Mouse (Mus musculus) neural tube, embryonic 15.5 days (tissue): ENCODE results near the gene Usp44. TPM values are rescaled to one million over a fixed set of nuclear protein-coding genes. Genes with fewer than 3 reads are reported as not detected.

Source experiments
- ATAC-seq: fragments of 200-750 bp; cut with Nextera tagmentation; 2 replicates; pipeline ENCODE4 v1.8.0; 2017; ENCODE audit warnings: mild to moderate bottlenecking, moderate TSS enrichment, moderate library complexity; ENCODE audit not compliant: low FRiP score
- H3K27ac ChIP-seq: fragments of 300-500 bp; sonication (generic); replicated peaks from 2 replicates; pipeline ENCODE4 v1.5.1; 2015; ENCODE audit warnings: mild to moderate bottlenecking, inconsistent platforms
- H3K27me3 ChIP-seq: fragments of 300-500 bp; sonication (generic); replicated peaks from 2 replicates; pipeline ENCODE4 v1.6.1; 2015; ENCODE audit warnings: inconsistent platforms
- H3K36me3 ChIP-seq: fragments of 300-500 bp; sonication (generic); 2 replicates; pipeline ENCODE4 v1.6.1; 2015; ENCODE audit warnings: inconsistent platforms
- H3K4me1 ChIP-seq: fragments of 300-500 bp; sonication (generic); 2 replicates; pipeline ENCODE4 v1.6.1; 2015; ENCODE audit warnings: inconsistent platforms
- H3K4me2 ChIP-seq: fragments of 300-500 bp; sonication (generic); 2 replicates; pipeline ENCODE4 v1.6.1; 2015; ENCODE audit warnings: inconsistent platforms, mild to moderate bottlenecking, moderate library complexity
- H3K4me3 ChIP-seq: fragments of 300-500 bp; sonication (generic); replicated peaks from 2 replicates; pipeline ENCODE4 v1.5.1; 2015; ENCODE audit warnings: mild to moderate bottlenecking, inconsistent platforms
- H3K9ac ChIP-seq: fragments of 300-500 bp; sonication (generic); replicated peaks from 2 replicates; pipeline ENCODE4 v1.6.1; 2015; ENCODE audit warnings: mild to moderate bottlenecking, inconsistent platforms
- H3K9me3 ChIP-seq: fragments of 300-500 bp; sonication (generic); replicated peaks from 2 replicates; pipeline ENCODE4 v1.6.1; 2016; ENCODE audit warnings: inconsistent platforms
- WGBS: fragments of 180-500 bp; shearing (Covaris S2); methylation state at CpG from one replicate; pipeline ENCODE4 v1.1.7; 2015; ENCODE audit warnings: mixed read lengths; 5-methylcytosine and 5-hydroxymethylcytosine counted together
- polyA plus RNA-seq: library from polyadenylated mRNA; unstranded; fragments of >200 nt; fragmentation: Nextera tagmentation; extraction: Ambion mirVana; gene quantifications from 2 replicates; pipeline ENCODE4 v1.2.1, GENCODE M21; 2015

Usp44 gene
- polyA plus RNA-seq, 1 experiment from 2014 or later, result 0.08 TPM

DNA sequence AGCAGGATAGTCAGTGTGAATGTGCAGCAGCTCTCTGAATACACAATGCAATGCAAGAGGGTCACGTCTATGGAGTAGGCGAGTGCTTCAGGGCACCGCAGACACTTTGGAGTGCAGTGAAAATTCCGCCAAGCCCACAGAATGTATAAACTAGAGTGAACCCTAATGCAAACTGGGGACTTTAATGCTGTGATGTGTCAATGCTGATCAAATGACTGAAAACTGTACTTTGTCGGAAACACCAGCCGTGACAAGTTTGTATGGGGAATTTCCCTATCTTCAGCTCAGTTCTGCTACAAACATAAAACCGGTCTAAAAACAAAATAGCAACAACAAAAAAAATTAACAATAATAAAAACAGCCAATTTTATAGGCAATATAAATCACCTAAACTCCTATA, 37.0 kb downstream of the Usp44 start:
- H3K27me3 ChIP-seq, result no peaks in the 10 kb centered on the region
- no peak for ATAC-seq
- WGBS, result 95% methylated on average over 7 of the region's 7 CpGs
- H3K4me1 ChIP-seq, result no peaks in the 10 kb centered on the region
- no peak overlapping the region for H3K27ac ChIP-seq
- no peak overlapping the region for H3K4me3 ChIP-seq
- H3K36me3 ChIP-seq, result peaks cover 70% of the 10 kb centered on the region
- H3K9ac ChIP-seq, result no peak overlapping the region
- no peak overlapping the region for H3K4me2 ChIP-seq
- no peaks in the 10 kb centered on the region for H3K9me3 ChIP-seq

DNA sequence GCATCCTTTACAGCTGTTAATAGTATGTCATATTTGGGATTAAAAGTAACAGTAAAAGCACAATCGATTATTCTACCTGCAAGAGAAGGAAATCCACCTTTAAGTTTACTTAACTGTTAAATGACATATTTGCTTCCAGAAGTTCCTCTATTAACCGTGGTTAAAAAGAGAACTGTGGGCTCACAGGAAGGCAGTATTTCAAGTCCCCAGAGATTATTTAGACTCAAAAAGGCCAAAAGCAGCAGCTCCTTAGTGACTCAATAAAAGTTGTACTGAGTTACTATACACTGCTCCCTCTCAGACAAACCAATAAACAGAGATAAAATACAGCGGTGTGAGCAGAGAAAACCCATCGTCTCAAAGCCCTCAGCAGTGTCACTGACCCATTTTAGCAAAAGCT, 37.5 kb downstream of the Usp44 start:
- no peaks in the 10 kb centered on the region for H3K4me1 ChIP-seq
- no peak overlapping the region for H3K9ac ChIP-seq
- no peaks in the 10 kb centered on the region for H3K9me3 ChIP-seq
- H3K27ac ChIP-seq, result no peak overlapping the region
- 84% methylated on average over 4 of the region's 4 CpGs for WGBS
- no peaks in the 10 kb centered on the region for H3K27me3 ChIP-seq
- no peak for ATAC-seq
- H3K4me3 ChIP-seq, result no peak overlapping the region
- peaks cover 73% of the 10 kb centered on the region for H3K36me3 ChIP-seq
- no peak overlapping the region for H3K4me2 ChIP-seq

DNA sequence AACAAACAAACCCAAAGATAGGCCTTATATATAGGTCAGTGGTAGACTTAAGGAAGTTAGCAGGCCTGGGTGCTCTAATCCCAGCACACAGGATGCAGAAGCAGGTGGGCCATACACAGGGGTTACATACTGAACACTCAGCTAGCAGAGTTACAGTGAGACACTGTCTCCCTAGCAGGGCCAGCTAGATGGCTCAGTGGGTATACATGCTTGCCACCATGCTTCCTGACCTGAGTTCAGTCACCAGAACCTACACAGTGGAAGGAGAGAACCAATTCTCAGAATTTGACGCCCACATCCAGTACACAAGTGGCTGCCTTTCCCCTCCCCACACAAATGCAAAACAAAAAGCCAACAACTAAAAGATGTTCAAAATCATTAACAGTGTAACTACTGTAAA, 45.4 kb downstream of the Usp44 start:
- H3K27me3 ChIP-seq, result no peaks in the 10 kb centered on the region
- WGBS, result 94% methylated on average over 1 of the region's 1 CpGs
- peaks cover 35% of the 10 kb centered on the region for H3K36me3 ChIP-seq
- H3K27ac ChIP-seq, result no peak overlapping the region
- ATAC-seq, result no peak
- no peaks in the 10 kb centered on the region for H3K4me1 ChIP-seq
- no peaks in the 10 kb centered on the region for H3K9me3 ChIP-seq
- H3K4me3 ChIP-seq, result no peak overlapping the region
- H3K9ac ChIP-seq, result no peak overlapping the region
- H3K4me2 ChIP-seq, result no peak overlapping the region

DNA sequence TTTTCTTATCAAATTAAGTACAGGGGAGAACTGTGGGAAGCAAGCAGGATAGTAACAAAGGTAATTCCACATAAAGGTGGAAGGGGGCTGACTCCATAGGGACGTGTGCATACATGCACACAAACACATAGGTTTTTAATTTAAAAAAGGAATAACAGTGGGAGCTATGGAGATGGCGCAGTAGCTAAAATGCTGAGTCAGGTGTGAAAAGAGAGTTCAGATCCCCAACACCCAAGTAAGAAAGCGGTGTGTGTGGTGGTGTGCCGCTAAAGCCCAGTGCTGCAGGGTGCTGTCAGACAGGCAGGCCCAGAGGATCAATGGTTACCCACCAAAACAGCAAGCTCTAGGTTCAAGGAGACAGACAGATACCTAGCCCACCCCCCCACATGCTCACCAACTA, 47.4 kb downstream of the Usp44 start:
- Histone ChIP-seq H3K4me3 (no peak overlapping the region), H3K9me3 (no peaks in the 10 kb centered on the region), H3K27ac (no peak overlapping the region), H3K36me3 (peaks cover 30% of the 10 kb centered on the region), H3K9ac (no peak overlapping the region), H3K4me1 (0 out of 2 replicates have a peak, but pooled peaks cover 3% of the 10 kb centered on the region), H3K4me2 (no peak overlapping the region), H3K27me3 (no peaks in the 10 kb centered on the region)
- 99% methylated on average over 4 of the region's 4 CpGs for WGBS
- no peak for ATAC-seq

DNA sequence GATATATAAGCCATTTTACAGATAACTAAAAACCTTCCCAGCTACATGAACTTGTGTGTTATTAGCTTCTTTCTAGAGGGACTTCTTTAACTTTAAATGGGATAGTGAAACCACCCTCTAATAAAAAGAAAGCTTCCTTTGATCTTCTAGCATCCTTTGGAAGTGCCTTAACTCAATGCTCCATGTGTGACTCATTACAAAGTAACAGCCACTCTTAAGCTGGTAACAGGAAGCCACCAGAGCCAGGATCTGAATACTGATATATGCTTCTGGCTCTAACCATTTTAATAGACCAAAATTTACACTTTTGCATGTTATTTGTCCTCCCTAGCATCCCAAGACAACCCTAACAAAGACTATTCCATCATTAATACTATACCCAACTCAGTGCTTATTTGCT, 50.6 kb downstream of the Usp44 start:
- Histone ChIP-seq H3K4me1 (peaks cover 6% of the 10 kb centered on the region; the same call in 1 of the 2 replicates), H3K27me3 (no peaks in the 10 kb centered on the region), H3K9ac (no peak overlapping the region), H3K27ac (no peak overlapping the region), H3K36me3 (peaks cover 47% of the 10 kb centered on the region), H3K9me3 (no peaks in the 10 kb centered on the region), H3K4me2 (no peak overlapping the region), H3K4me3 (no peak overlapping the region)
- no peak for ATAC-seq

DNA sequence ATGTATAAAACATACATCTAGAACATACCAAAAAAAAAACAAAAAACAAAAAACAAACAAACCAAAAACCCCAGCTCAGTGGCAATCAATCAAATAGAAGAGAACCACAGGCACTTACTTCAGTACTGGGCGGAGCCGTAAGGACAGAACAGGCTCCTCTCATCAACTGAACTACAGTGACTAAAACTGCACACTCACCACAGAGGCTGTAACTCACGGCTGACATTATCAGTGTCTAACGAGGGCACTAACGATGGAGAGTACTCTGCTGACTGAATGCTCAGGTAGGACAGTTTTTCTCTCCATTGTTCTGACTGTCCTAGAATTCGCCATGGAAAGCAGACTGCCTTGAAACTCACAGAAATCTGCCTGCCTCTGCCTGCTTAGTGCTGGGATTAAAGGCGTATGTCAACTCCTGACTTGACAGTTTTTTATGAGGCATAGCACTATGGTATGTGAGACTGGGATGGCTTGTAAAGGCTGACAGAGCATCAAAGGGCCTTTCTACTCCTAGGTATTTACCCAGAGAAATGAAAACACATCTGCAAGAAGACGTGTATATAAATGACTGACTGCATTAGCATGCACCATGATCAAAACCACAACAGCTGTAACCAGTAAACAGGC, 51.5 kb downstream of the Usp44 start:
- WGBS, result 84% methylated on average over 8 of the region's 8 CpGs
- Histone ChIP-seq H3K9ac (no peak overlapping the region), H3K27me3 (no peaks in the 10 kb centered on the region), H3K36me3 (peaks cover 48% of the 10 kb centered on the region), H3K4me1 (peaks cover 10% of the 10 kb centered on the region), H3K27ac (no peak overlapping the region), H3K9me3 (no peaks in the 10 kb centered on the region), H3K4me2 (no peak overlapping the region), H3K4me3 (no peak overlapping the region)
- no peak for ATAC-seq

DNA sequence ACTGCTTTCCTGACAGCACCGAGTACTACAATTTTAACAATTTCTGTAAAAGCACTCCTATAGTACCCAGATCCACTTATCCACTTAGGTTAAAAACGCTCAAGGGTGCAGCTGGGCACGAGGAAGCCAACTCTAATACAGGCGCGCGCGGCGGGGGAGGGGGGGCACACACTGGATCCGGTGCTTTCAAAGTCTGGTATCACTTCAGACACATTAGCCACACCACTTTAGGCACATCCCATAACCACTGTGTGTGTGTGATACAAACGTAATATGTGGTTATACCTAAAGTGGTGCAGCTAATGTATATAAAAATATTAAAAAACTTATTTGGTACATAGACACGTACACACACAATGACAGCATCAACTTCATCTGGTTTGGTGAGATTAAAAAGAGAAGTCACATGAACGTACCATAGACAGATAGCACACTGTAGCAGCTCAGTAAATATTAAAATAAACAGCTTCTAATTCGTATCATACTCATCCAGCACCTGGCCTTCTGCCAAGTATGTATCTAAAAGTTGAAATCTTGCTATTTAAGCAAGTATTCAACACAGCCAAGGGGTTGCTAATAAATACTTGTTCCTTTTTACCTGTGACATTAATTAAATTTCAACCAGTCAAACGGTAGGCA, 54.6 kb downstream of the Usp44 start:
- ATAC-seq, result no peak
- no peak overlapping the region for H3K4me2 ChIP-seq
- H3K27ac ChIP-seq, result no peak overlapping the region
- 93% methylated on average over 14 of the region's 14 CpGs for WGBS
- H3K9me3 ChIP-seq, result no peaks in the 10 kb centered on the region
- H3K27me3 ChIP-seq, result no peaks in the 10 kb centered on the region
- H3K36me3 ChIP-seq, result peaks cover 30% of the 10 kb centered on the region
- no peak overlapping the region for H3K4me3 ChIP-seq
- peaks cover 22% of the 10 kb centered on the region for H3K4me1 ChIP-seq
- no peak overlapping the region for H3K9ac ChIP-seq

DNA sequence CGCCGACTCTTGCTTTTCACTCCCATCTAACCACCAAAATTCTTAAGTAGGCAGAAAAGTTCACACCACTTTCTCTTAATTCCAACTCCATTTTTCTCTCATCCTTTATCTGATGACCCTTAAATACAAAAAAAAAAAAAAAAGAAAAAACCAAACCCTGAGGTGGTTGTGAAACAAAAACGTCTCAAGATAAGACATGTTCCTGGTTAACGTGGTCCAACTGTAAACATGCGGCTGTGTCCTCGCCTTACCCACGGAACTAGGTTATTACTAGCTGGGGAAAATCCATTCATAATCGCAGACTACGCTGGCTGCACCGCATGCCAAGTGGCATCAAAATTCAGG, 57.2 kb downstream of the Usp44 start:
- H3K4me1 ChIP-seq, result peaks cover 19% of the 10 kb centered on the region
- peak overlapping the region; percentile 71 for H3K4me3 ChIP-seq
- H3K36me3 ChIP-seq, result peaks cover 27% of the 10 kb centered on the region
- H3K27ac ChIP-seq, result peak overlapping the region; percentile 93
- H3K4me2 ChIP-seq, result peak overlapping the region; percentile 81
- H3K9ac ChIP-seq, result peak overlapping the region; percentile 89
- no peaks in the 10 kb centered on the region for H3K9me3 ChIP-seq
- H3K27me3 ChIP-seq, result no peaks in the 10 kb centered on the region
- 16% methylated on average over 10 of the region's 10 CpGs for WGBS
- no peak for ATAC-seq

DNA sequence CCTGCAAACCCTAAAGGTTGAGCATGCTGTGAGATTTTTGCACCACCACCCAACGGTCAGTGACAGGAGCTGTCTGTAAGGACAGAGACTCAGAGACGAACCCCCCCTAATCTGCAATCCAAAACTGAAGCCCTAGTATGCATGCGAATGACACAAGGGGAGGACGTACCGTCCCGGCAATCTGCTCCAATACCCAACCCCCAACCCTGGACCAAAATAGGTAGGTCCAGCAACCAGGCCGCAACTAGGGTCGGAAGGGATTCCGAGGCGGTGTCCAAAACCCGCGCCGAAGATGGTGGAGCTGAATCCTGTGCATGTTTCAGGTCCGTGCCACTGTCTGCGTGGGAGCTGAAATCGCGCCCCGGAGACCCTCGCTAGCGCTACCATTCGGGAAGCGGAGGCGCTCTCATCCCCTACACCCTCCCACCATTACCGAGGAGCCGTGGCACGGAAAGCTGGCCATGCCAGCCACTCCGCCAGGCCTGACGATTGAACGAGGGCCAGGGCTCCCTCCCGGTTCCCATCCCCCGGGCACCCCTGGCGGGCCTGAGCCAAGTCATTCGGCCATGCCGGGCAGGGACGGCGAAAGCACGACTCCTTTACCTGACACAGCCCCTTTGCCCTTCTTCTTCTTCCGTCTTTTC, 57.7 kb downstream of the Usp44 start:
- Histone ChIP-seq H3K36me3 (peaks cover 27% of the 10 kb centered on the region), H3K4me2 (peak overlapping the region; percentile 81)
- 0% methylated on average over 38 of the region's 38 CpGs for WGBS

DNA sequence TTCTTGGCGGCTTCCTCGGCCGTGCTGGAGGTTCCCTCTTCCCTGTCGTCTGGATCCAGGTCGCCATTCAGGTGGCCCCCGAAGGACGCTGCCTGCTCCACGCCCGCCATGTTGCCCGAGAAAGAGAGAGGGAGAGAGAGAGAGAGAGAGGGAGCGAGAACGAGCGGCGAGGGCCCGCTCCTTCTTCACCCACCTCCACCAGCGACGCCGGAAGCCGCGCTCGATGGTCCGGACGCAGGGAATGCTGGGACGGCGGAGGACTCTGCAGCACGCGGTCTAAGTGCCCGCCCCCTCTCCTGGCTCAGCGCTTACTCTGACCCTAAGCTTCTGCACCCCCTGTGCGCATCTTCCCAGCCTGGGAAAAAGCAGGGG, 58.2 kb downstream of the Usp44 start:
- peaks cover 19% of the 10 kb centered on the region for H3K4me1 ChIP-seq
- peak overlapping the region; percentile 71 for H3K4me3 ChIP-seq
- H3K4me2 ChIP-seq, result peak overlapping the region; percentile 81
- WGBS, result under 1% methylated on average over 28 of the region's 30 CpGs
- no peaks in the 10 kb centered on the region for H3K9me3 ChIP-seq
- peak overlapping the region; percentile 93 for H3K27ac ChIP-seq
- H3K36me3 ChIP-seq, result peaks cover 24% of the 10 kb centered on the region
- no peaks in the 10 kb centered on the region for H3K27me3 ChIP-seq
- ATAC-seq, result peak; percentile 99
- peak overlapping the region; percentile 89 for H3K9ac ChIP-seq

More for the DNA sequence above, 57.7 kb downstream of the Usp44 start:
- H3K9me3 ChIP-seq, result no peaks in the 10 kb centered on the region
- peak overlapping the region; percentile 71 for H3K4me3 ChIP-seq
- H3K27me3 ChIP-seq, result no peaks in the 10 kb centered on the region
- peak; percentile 72 for ATAC-seq
- peak overlapping the region; percentile 89 for H3K9ac ChIP-seq
- H3K4me1 ChIP-seq, result peaks cover 19% of the 10 kb centered on the region
- peak overlapping the region; percentile 93 for H3K27ac ChIP-seq

DNA sequence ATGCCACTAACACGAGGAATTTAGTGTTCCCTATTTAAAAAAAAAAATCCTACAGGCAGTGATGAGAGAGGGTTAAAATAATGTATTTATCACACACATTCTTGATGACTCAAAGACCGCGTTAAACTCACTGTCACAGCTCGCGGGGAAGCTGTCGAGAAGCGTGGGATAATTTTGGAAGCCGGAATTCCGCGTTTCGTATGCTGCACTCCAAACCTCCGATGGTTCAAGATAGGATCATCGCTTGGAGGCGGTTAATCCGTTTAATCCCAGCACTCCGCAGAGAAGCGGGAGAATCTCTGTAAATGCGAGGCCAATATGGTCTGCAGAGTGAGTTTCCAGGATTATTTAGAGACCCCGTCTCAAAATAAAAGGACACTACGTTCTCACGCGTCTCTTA, 58.6 kb downstream of the Usp44 start:
- Histone ChIP-seq H3K36me3 (peaks cover 20% of the 10 kb centered on the region), H3K4me3 (peak overlapping the region; percentile 71), H3K27ac (peak overlapping the region; percentile 93), H3K9me3 (no peaks in the 10 kb centered on the region), H3K4me1 (peaks cover 19% of the 10 kb centered on the region), H3K4me2 (peak overlapping the region; percentile 81), H3K9ac (peak overlapping the region; percentile 89), H3K27me3 (no peaks in the 10 kb centered on the region)
- WGBS, result under 1% methylated on average over 22 of the region's 22 CpGs
- ATAC-seq, result no peak; the same call in none of the 2 replicates

DNA sequence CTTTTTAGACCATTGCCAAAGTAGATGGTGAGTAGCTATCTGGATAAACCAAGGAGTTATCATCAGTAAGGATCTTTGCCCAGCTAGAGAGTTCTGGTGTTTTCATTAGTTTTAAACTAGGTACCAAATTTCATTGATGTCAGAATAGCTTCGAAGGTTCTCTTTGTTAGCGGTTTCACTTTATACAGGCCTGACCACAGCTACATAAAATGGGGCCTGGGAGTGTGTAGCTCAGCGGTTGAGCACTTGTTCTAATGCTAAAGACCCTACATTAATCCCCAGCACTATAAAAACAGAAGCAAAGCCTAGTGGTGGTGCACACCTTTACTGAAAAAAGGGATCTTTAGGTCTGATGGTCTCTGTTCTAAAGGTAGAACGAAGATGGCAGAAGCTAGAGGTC, 59.2 kb downstream of the Usp44 start:
- Histone ChIP-seq H3K9ac (no peak overlapping the region; the same call in 1 of the 2 replicates), H3K4me1 (peaks cover 19% of the 10 kb centered on the region), H3K27ac (peak overlapping the region; percentile 93; the same call in 1 of the 2 replicates), H3K27me3 (no peaks in the 10 kb centered on the region), H3K36me3 (peaks cover 14% of the 10 kb centered on the region), H3K4me3 (peak overlapping the region; percentile 71), H3K4me2 (peak overlapping the region; percentile 81), H3K9me3 (no peaks in the 10 kb centered on the region)
- ATAC-seq, result no peak
- 75% methylated on average over 4 of the region's 4 CpGs for WGBS
